Mouse (Mus musculus): ENCODE results near the gene Dusp7.

DNA sequence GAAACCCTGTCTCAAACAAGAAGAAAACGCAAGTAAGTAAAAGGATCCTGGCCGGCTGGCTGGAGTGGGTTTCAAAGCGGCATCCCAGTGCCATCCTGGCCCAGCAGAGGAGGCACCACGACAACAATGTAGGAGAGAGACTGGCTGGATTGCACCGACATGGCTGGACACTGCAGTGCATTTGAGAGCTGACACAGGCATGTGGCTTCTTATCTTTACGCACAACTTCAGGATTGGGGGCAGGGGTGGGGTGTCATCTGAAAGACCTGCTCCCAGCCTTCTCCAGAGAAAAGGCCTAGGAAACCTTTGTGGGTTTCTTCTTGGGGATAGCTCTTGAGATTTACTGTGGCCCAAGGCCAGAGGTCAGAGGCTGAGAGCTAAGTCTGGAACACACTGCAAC lies 43.3 kb downstream of the Dusp7 start:
- TF ChIP-seq POLR2A (IDR thresholded peaks at IDR 0.05; ENCODE audit: insufficient read depth, low read length) (no peak), CTCF (IDR thresholded peaks at IDR 0.05; ENCODE audit: low read depth, low read length) (no peak), EP300 (IDR thresholded peaks at IDR 0.05; ENCODE audit: insufficient read depth, low read depth, low read length) (no peak)
